Comparison of ENCODE assay signal across 20 mouse cellular contexts in genomic region chr1:133501016-133501415, GRCm38 (mm10).
A peak's percentile ranks its signal among the peaks of the same experiment; 100 is the strongest.
DNase-seq lines count a peak whose midpoint lies in the region; ATAC-seq and TF ChIP-seq lines count a peak whose summit lies in the region.
"Had no signal": no experiment of that assay in that cellular context is flagged by ENCODE, and none has a peak within 500 bp of the region (broad histone marks: within the 10 kb centered on the region; RNA-seq: fewer than 3 reads in every experiment).

No protein-coding gene starts in this region.

- no peak for DNase-seq in forebrain, postnatal 0 days
- peak; percentile 53 for DNase-seq in midbrain, embryonic 10.5 days (ENCODE audit: low spot score)
- peak; percentile 20 for DNase-seq in brain, embryonic 14.5 days (ENCODE audit: low read depth)
- DNase-seq in embryonic facial prominence, embryonic 11.5 days (ENCODE audit: low spot score) = no peak
- DNase-seq: adrenal gland, postnatal 14 days; cerebellum, adult 18-20 months; cerebellum, adult 9-11 months; cerebellum, postnatal 36 days; gastrocnemius, postnatal 10 days; heart, adult 18-20 months; heart, postnatal 14 days; kidney, adult 18-20 months had no signal

- no peaks in the 10 kb centered on the region for H3K36me3 ChIP-seq in forebrain, embryonic 12.5 days (replicated peaks)
- H3K36me3 ChIP-seq in forebrain, postnatal 0 days (ENCODE audit: insufficient read depth) = no peaks in the 10 kb centered on the region
- H3K36me3 ChIP-seq in midbrain, embryonic 10.5 days = no peaks in the 10 kb centered on the region
- H3K36me3 ChIP-seq in midbrain, embryonic 15.5 days (replicated peaks) = no peaks in the 10 kb centered on the region
- H3K36me3 ChIP-seq in embryonic facial prominence, embryonic 11.5 days (replicated peaks; ENCODE audit: control insufficient read depth, insufficient read depth, low read depth, low read length) = no peaks in the 10 kb centered on the region
- no peaks in the 10 kb centered on the region for H3K36me3 ChIP-seq in heart, embryonic 11.5 days (ENCODE audit: control insufficient read depth, insufficient read depth, low read length)
- H3K36me3 ChIP-seq: heart, embryonic 10.5 days; heart, embryonic 15.5 days had no signal

- H3K9me3 ChIP-seq in forebrain, embryonic 12.5 days = no peaks in the 10 kb centered on the region
- no peaks in the 10 kb centered on the region for H3K9me3 ChIP-seq in forebrain, postnatal 0 days (ENCODE audit: low read length)
- peaks cover 4% of the 10 kb centered on the region; the same call in 1 of the 2 replicates for H3K9me3 ChIP-seq in midbrain, embryonic 10.5 days (replicated peaks)
- no peaks in the 10 kb centered on the region for H3K9me3 ChIP-seq in midbrain, embryonic 15.5 days
- no peaks in the 10 kb centered on the region for H3K9me3 ChIP-seq in embryonic facial prominence, embryonic 11.5 days (replicated peaks; ENCODE audit: control insufficient read depth, low read length)
- no peaks in the 10 kb centered on the region for H3K9me3 ChIP-seq in heart, embryonic 11.5 days (replicated peaks; ENCODE audit: control insufficient read depth, low read length)
- H3K9me3 ChIP-seq: heart, embryonic 10.5 days; heart, embryonic 15.5 days had no signal

- H3K27me3 ChIP-seq in forebrain, embryonic 12.5 days = 0 out of 2 replicates have a peak, but pooled peaks cover 4% of the 10 kb centered on the region
- H3K27me3 ChIP-seq in forebrain, postnatal 0 days (ENCODE audit: insufficient read depth, low read length) = no peaks in the 10 kb centered on the region
- no peaks in the 10 kb centered on the region for H3K27me3 ChIP-seq in midbrain, embryonic 10.5 days (ENCODE audit: low read depth, poor library complexity, severe bottlenecking)
- H3K27me3 ChIP-seq in midbrain, embryonic 15.5 days (replicated peaks) = no peaks in the 10 kb centered on the region
- H3K27me3 ChIP-seq in embryonic facial prominence, embryonic 11.5 days (ENCODE audit: control insufficient read depth, insufficient read depth, low read length) = no peaks in the 10 kb centered on the region
- H3K27me3 ChIP-seq in heart, embryonic 11.5 days (ENCODE audit: control insufficient read depth, insufficient read depth, low read length) = no peaks in the 10 kb centered on the region
- H3K27me3 ChIP-seq: heart, embryonic 15.5 days had no signal

- H3K4me3 ChIP-seq in forebrain, embryonic 12.5 days (replicated peaks) = no peak overlapping the region
- H3K4me3 ChIP-seq in forebrain, postnatal 0 days (ENCODE audit: low read depth, low read length) = no peak overlapping the region
- no peak overlapping the region for H3K4me3 ChIP-seq in midbrain, embryonic 10.5 days
- no peak overlapping the region for H3K4me3 ChIP-seq in midbrain, embryonic 15.5 days
- no peak overlapping the region for H3K4me3 ChIP-seq in embryonic facial prominence, embryonic 11.5 days (ENCODE audit: low read depth, low read length)
- H3K4me3 ChIP-seq in heart, embryonic 11.5 days (ENCODE audit: low read depth, low read length) = no peak overlapping the region
- H3K4me3 ChIP-seq: heart, embryonic 10.5 days; heart, embryonic 15.5 days had no signal

- H3K9ac ChIP-seq in forebrain, embryonic 12.5 days = no peak overlapping the region
- H3K9ac ChIP-seq in forebrain, postnatal 0 days = no peak overlapping the region
- H3K9ac ChIP-seq in midbrain, embryonic 15.5 days = no peak overlapping the region
- H3K9ac ChIP-seq in embryonic facial prominence, embryonic 11.5 days (replicated peaks; ENCODE audit: low read length) = no peak overlapping the region
- H3K9ac ChIP-seq in heart, embryonic 11.5 days (ENCODE audit: low read depth, low read length) = no peak overlapping the region
- H3K9ac ChIP-seq: heart, embryonic 15.5 days had no signal

- H3K4me2 ChIP-seq in forebrain, embryonic 12.5 days = no peak overlapping the region
- no peak overlapping the region for H3K4me2 ChIP-seq in forebrain, postnatal 0 days (ENCODE audit: low read depth)
- H3K4me2 ChIP-seq in midbrain, embryonic 15.5 days = no peak overlapping the region
- H3K4me2 ChIP-seq in embryonic facial prominence, embryonic 11.5 days (ENCODE audit: low read depth, low read length) = no peak overlapping the region
- H3K4me2 ChIP-seq in heart, embryonic 11.5 days = no peak overlapping the region
- H3K4me2 ChIP-seq: heart, embryonic 15.5 days had no signal

- no peak for TF ChIP-seq POLR2A in brain, embryonic 14.5 days (IDR thresholded peaks at IDR 0.05; ENCODE audit: borderline replicate concordance, extremely low read depth, insufficient read depth, insufficient read length, poor library complexity, severe bottlenecking)

- H3K4me1 ChIP-seq in forebrain, embryonic 12.5 days = peaks cover 11% of the 10 kb centered on the region
- H3K4me1 ChIP-seq in forebrain, postnatal 0 days (ENCODE audit: insufficient read depth) = no peaks in the 10 kb centered on the region
- H3K4me1 ChIP-seq in midbrain, embryonic 10.5 days = peaks cover 26% of the 10 kb centered on the region
- peaks cover 2% of the 10 kb centered on the region; the same call in 1 of the 2 replicates for H3K4me1 ChIP-seq in midbrain, embryonic 15.5 days
- H3K4me1 ChIP-seq in embryonic facial prominence, embryonic 11.5 days (ENCODE audit: control insufficient read depth, insufficient read depth, low read length) = no peaks in the 10 kb centered on the region
- H3K4me1 ChIP-seq in heart, embryonic 11.5 days (ENCODE audit: control insufficient read depth, insufficient read depth, low read length) = no peaks in the 10 kb centered on the region
- H3K4me1 ChIP-seq: heart, embryonic 15.5 days had no signal

- ATAC-seq in forebrain, embryonic 12.5 days (ENCODE audit: low FRiP score) = no peak
- no peak for ATAC-seq in forebrain, postnatal 0 days
- ATAC-seq in midbrain, embryonic 15.5 days (replicated peaks) = no peak
- ATAC-seq in embryonic facial prominence, embryonic 11.5 days (replicated peaks; ENCODE audit: insufficient number of reproducible peaks, low FRiP score, low TSS enrichment, low read depth) = 0 out of 2 replicates have a peak, but pooled peaks have one; percentile 44
- no peak for ATAC-seq in heart, embryonic 11.5 days (replicated peaks; ENCODE audit: insufficient number of reproducible peaks, low FRiP score, low TSS enrichment)
- ATAC-seq: activated CD4-positive, CD25-positive, alpha-beta regulatory T cell, adult 4 months; hindbrain, embryonic 16.5 days; Patski had no signal

- TF ChIP-seq CTCF in forebrain, postnatal 0 days (IDR thresholded peaks at IDR 0.05; ENCODE audit: low read depth) = no peak
- TF ChIP-seq CTCF in brain, embryonic 14.5 days (IDR thresholded peaks at IDR 0.05; ENCODE audit: borderline replicate concordance, extremely low read depth, insufficient read depth, insufficient read length) = no peak

- 0 out of 2 replicates have a peak overlapping the region, but pooled peaks have one; percentile 14 for H3K27ac ChIP-seq in forebrain, embryonic 12.5 days
- H3K27ac ChIP-seq in forebrain, postnatal 0 days (ENCODE audit: low read depth, low read length) = no peak overlapping the region
- peak overlapping the region; percentile 79 for H3K27ac ChIP-seq in midbrain, embryonic 10.5 days (replicated peaks)
- H3K27ac ChIP-seq in midbrain, embryonic 15.5 days = no peak overlapping the region
- H3K27ac ChIP-seq in embryonic facial prominence, embryonic 11.5 days (replicated peaks; ENCODE audit: low read depth, low read length) = no peak overlapping the region
- no peak overlapping the region for H3K27ac ChIP-seq in heart, embryonic 11.5 days (ENCODE audit: low read depth, low read length)
- H3K27ac ChIP-seq: heart, embryonic 10.5 days; heart, embryonic 15.5 days had no signal

- WGBS in forebrain, embryonic 12.5 days = 36% methylated on average over 13 of the region's 13 CpGs
- 33% methylated on average over 13 of the region's 13 CpGs for WGBS in forebrain, postnatal 0 days
- WGBS in midbrain, embryonic 10.5 days = 35% methylated on average over 13 of the region's 13 CpGs
- WGBS in midbrain, embryonic 15.5 days = 17% methylated on average over 13 of the region's 13 CpGs
- WGBS in embryonic facial prominence, embryonic 11.5 days = 51% methylated on average over 13 of the region's 13 CpGs
- WGBS in heart, embryonic 11.5 days (ENCODE audit: insufficient replicate concordance) = 71% methylated on average over 13 of the region's 13 CpGs

Comparison
In these comparisons a context has a peak if more than half of its experiments do, and no peak if none do; other contexts are left out.
1. H3K27ac ChIP-seq: peak in forebrain, embryonic 12.5 days (single experiment) and midbrain, embryonic 10.5 days (single experiment); none in forebrain, postnatal 0 days (single experiment), midbrain, embryonic 15.5 days (single experiment), embryonic facial prominence, embryonic 11.5 days (single experiment) and heart, embryonic 11.5 days (single experiment).
2. DNase-seq: peak in midbrain, embryonic 10.5 days (single experiment) and brain, embryonic 14.5 days (single experiment); none in forebrain, postnatal 0 days (single experiment) and embryonic facial prominence, embryonic 11.5 days (single experiment).